10 mouse cellular contexts compared by ENCODE assay signal in genomic region chr17:56475584-56476401, GRCm38 (mm10). TPM values are rescaled to one million over a fixed set of nuclear protein-coding genes. Genes with fewer than 3 reads are reported as not detected.
DNase-seq lines count a peak whose midpoint lies in the region; ATAC-seq and TF ChIP-seq lines count a peak whose summit lies in the region.
"Had no signal": no experiment of that assay in that cellular context is flagged by ENCODE, and none has a peak within 500 bp of the region (broad histone marks: within the 10 kb centered on the region; RNA-seq: fewer than 3 reads in every experiment).

No protein-coding gene starts in this region.

- H3K9ac ChIP-seq in MEL (ENCODE audit: control insufficient read depth, low read depth, low read length, poor library complexity, severe bottlenecking) = peak overlapping the region; percentile 88
- peak overlapping the region; percentile 88 for H3K9ac ChIP-seq in limb, embryonic 14.5 days (ENCODE audit: low read depth, low read length, severe bottlenecking)
- peak overlapping the region; percentile 100 for H3K9ac ChIP-seq in neural tube, embryonic 13.5 days

- TF ChIP-seq CTCF in MEL (IDR thresholded peaks at IDR 0.05 in 2 of 3, conservative IDR thresholded peaks at IDR 0.05 in 1 of 3; ENCODE audit: control insufficient read depth in 1 of 3, insufficient read depth in 1 of 3, low read depth in 2 of 3, low read length in 3 of 3, poor library complexity in 1 of 3, severe bottlenecking in 1 of 3) = no peak

- WGBS in limb, embryonic 14.5 days = 3% methylated on average over 58 of the region's 66 CpGs
- WGBS in neural tube, embryonic 13.5 days = 1% methylated on average over 66 of the region's 66 CpGs

- peak overlapping the region; percentile 98 for H3K4me2 ChIP-seq in limb, embryonic 14.5 days (replicated peaks; ENCODE audit: low read depth, low read length, severe bottlenecking)
- peak overlapping the region; percentile 97 for H3K4me2 ChIP-seq in neural tube, embryonic 13.5 days

- no peaks in the 10 kb centered on the region for H3K9me3 ChIP-seq in MEL (replicated peaks; ENCODE audit: insufficient read depth, low read length)
- 0 out of 2 replicates have a peak, but pooled peaks cover 5% of the 10 kb centered on the region for H3K9me3 ChIP-seq in limb, embryonic 14.5 days (ENCODE audit: control insufficient read depth, low read length)
- H3K9me3 ChIP-seq in neural tube, embryonic 13.5 days = no peaks in the 10 kb centered on the region

- no peaks in the 10 kb centered on the region for H3K27me3 ChIP-seq in MEL (ENCODE audit: control insufficient read depth in 1 of 2, insufficient read depth in 2 of 2, low read length in 2 of 2)
- H3K27me3 ChIP-seq in limb, embryonic 14.5 days (ENCODE audit: control insufficient read depth, insufficient read depth, low read length) = peaks cover 41% of the 10 kb centered on the region
- no peaks in the 10 kb centered on the region for H3K27me3 ChIP-seq in neural tube, embryonic 13.5 days

- peaks cover 39% of the 10 kb centered on the region for H3K79me2 ChIP-seq in MEL (ENCODE audit: control insufficient read depth, insufficient read depth, low read length, poor library complexity)

- peaks cover 5 to 26% of the 10 kb centered on the region in 2 experiments for H3K4me1 ChIP-seq in MEL (ENCODE audit: control insufficient read depth in 1 of 2, insufficient read depth in 2 of 2, low read length in 2 of 2)
- peaks cover 43% of the 10 kb centered on the region for H3K4me1 ChIP-seq in limb, embryonic 14.5 days (ENCODE audit: control insufficient read depth, insufficient read depth, low read length)
- H3K4me1 ChIP-seq in neural tube, embryonic 13.5 days (replicated peaks) = peaks cover 45% of the 10 kb centered on the region

- ATAC-seq in limb, embryonic 14.5 days (ENCODE audit: low FRiP score, low read depth) = peak; percentile 2; the same call in 1 of the 2 replicates
- peak; percentile 63 for ATAC-seq in neural tube, embryonic 13.5 days (ENCODE audit: low read depth)
- no peak for ATAC-seq in erythroid progenitor cell, adult 5-6 weeks (replicated peaks; ENCODE audit: low FRiP score, poor library complexity, severe bottlenecking)

- no peak for TF ChIP-seq RAD21 in MEL (IDR thresholded peaks at IDR 0.05; ENCODE audit: low read depth, low read length)

- TF ChIP-seq EP300 in MEL (IDR thresholded peaks at IDR 0.05; ENCODE audit: low read depth in 1 of 2, low read length in 2 of 2) = no peak

- H3K27ac ChIP-seq in MEL (ENCODE audit: control insufficient read depth, low read depth, low read length) = peak overlapping the region; percentile 68
- peak overlapping the region; percentile 62 for H3K27ac ChIP-seq in limb, embryonic 14.5 days (replicated peaks; ENCODE audit: low read depth, low read length)
- H3K27ac ChIP-seq in neural tube, embryonic 13.5 days (replicated peaks) = peak overlapping the region; percentile 98

- H3K4me3 ChIP-seq in MEL (ENCODE audit: control insufficient read depth in 1 of 2, insufficient read depth in 1 of 2, low read depth in 2 of 2, low read length in 2 of 2) = peak overlapping the region; percentile 90 to 93
- peak overlapping the region; percentile 86 for H3K4me3 ChIP-seq in limb, embryonic 14.5 days (replicated peaks; ENCODE audit: low read length)
- H3K4me3 ChIP-seq in neural tube, embryonic 13.5 days = peak overlapping the region; percentile 93

- peak; percentile 41 to 51; a peak in 3 of 4 replicates for TF ChIP-seq POLR2A in MEL (IDR thresholded peaks at IDR 0.05; ENCODE audit: control insufficient read depth in 1 of 2, insufficient read depth in 1 of 2, low read depth in 1 of 2, low read length in 2 of 2, poor library complexity in 1 of 2)
- no peak for TF ChIP-seq POLR2A in limb, embryonic 14.5 days (IDR thresholded peaks at IDR 0.05; ENCODE audit: borderline replicate concordance, extremely low read depth, insufficient read depth, insufficient read length)

- peak; percentile 52 for DNase-seq in gastrocnemius, postnatal 10 days
- DNase-seq in gastrocnemius, adult 8-10 months (ENCODE audit: low spot score in 2 of 2) = no peak
- DNase-seq in MEL (ENCODE audit: low read depth, low spot score) = peak; percentile 75
- DNase-seq in cerebellum, postnatal 36 days = peak; percentile 65 to 69
- DNase-seq in heart, postnatal 4 days = peak; percentile 44
- DNase-seq in limb, embryonic 14.5 days (ENCODE audit: low spot score) = no peak

- H3K36me3 ChIP-seq in MEL (ENCODE audit: control insufficient read depth in 1 of 2, insufficient read depth in 2 of 2, low read length in 2 of 2) = peaks cover 0 to 4% of the 10 kb centered on the region in 2 experiments; a peak in 1 of 4 replicates
- no peaks in the 10 kb centered on the region for H3K36me3 ChIP-seq in limb, embryonic 14.5 days (ENCODE audit: control insufficient read depth, insufficient read depth, low read length)
- H3K36me3 ChIP-seq in neural tube, embryonic 13.5 days = no peaks in the 10 kb centered on the region
- H3K36me3 ChIP-seq: G1E had no signal

TF ChIP-seq in MEL, 35 proteins besides CTCF, POLR2A, EP300 and RAD21:
- TF ChIP-seq RCOR1 (IDR thresholded peaks at IDR 0.05; ENCODE audit: low read depth, low read length) (no peak), TCF12 (IDR thresholded peaks at IDR 0.05; ENCODE audit: low read depth, low read length) (no peak), TBP (IDR thresholded peaks at IDR 0.05; ENCODE audit: low read depth, low read length) (no peak), NELFE (IDR thresholded peaks at IDR 0.05; ENCODE audit: low read depth, low read length) (0 out of 2 replicates have a peak, but pooled peaks have one; percentile 24), POLR2AphosphoS2 (IDR thresholded peaks at IDR 0.05; ENCODE audit: low read length) (peak; percentile 38; the same call in 1 of the 2 replicates), JUND (IDR thresholded peaks at IDR 0.05; ENCODE audit: low read depth, low read length) (no peak), SIN3A (IDR thresholded peaks at IDR 0.05; ENCODE audit: low read length) (peak; percentile 56), MAZ (IDR thresholded peaks at IDR 0.05; ENCODE audit: low read depth, low read length) (0 out of 2 replicates have a peak, but pooled peaks have one; percentile 34), USF1 (IDR thresholded peaks at IDR 0.05; ENCODE audit: low read depth, low read length) (no peak), ELF1 (IDR thresholded peaks at IDR 0.05; ENCODE audit: low read depth, low read length) (no peak), USF2 (IDR thresholded peaks at IDR 0.05; ENCODE audit: borderline replicate concordance in 1 of 2, insufficient read depth in 1 of 2, low read depth in 1 of 2, low read length in 2 of 2) (no peak)
TF ChIP-seq in MEL: peak in this region for 4.

RNA-seq across cellular contexts. Expression of gene Ptprs, which starts 0.5 kb away (rescaled TPM):
- total RNA-seq in gastrocnemius, postnatal 10 days (2021) = 10 to 100 TPM; 64.1 to 94.7 TPM
- total RNA-seq in gastrocnemius, adult 8-10 months (2022) = 10 to 100 TPM; 25.5 to 38.3 (median 30.6) TPM
- 37.2 and 51.6 TPM in 2 replicates for total RNA-seq in MEL (2012; rRNA removed)
- 100 to 1,000 TPM in 1 of 2 experiments, 10 to 100 TPM in 1; 80.9 to 324 TPM for polyA plus RNA-seq in MEL (2012; ENCODE audit: insufficient read depth in 1 of 2, insufficient read length in 2 of 2, low read depth in 1 of 2, low replicate concordance in 2 of 2, missing spikeins in 1 of 2)
- 100 to 1,000 TPM; 140 to 141 TPM for total RNA-seq in heart, postnatal 4 days (2021)
- polyA plus RNA-seq in limb, embryonic 14.5 days (2012; rRNA removed) = 483 and 667 TPM in 2 replicates
- polyA plus RNA-seq in limb, embryonic 14.5 days (2014; fragmentation: Nextera tagmentation; extraction: Ambion mirVana) = 116 and 131 TPM in 2 replicates
- polyA plus RNA-seq in neural tube, embryonic 13.5 days (2015; fragmentation: Nextera tagmentation; extraction: Ambion mirVana) = 251 and 260 TPM in 2 replicates
- total RNA-seq in erythroid progenitor cell, adult 5-6 weeks (2015; ENCODE audit: low replicate concordance) = 7.9 and 10.9 TPM in 2 replicates
- 2.1 and 4.7 TPM in 2 replicates for total RNA-seq in erythroid progenitor cell, adult 5-6 weeks (2017; ENCODE audit: low replicate concordance)

RNA-seq across cellular contexts. Expression of gene Znrf4, which starts 36.4 kb away (rescaled TPM):
- not detected for total RNA-seq in gastrocnemius, postnatal 10 days (2021)
- not detected for total RNA-seq in gastrocnemius, adult 8-10 months (2022)
- total RNA-seq in MEL (2012; rRNA removed) = not detected in 2 replicates
- polyA plus RNA-seq in MEL (2012; ENCODE audit: insufficient read depth in 1 of 2, insufficient read length in 2 of 2, low read depth in 1 of 2, low replicate concordance in 2 of 2, missing spikeins in 1 of 2) = not detected
- total RNA-seq in heart, postnatal 4 days (2021) = not detected
- polyA plus RNA-seq in limb, embryonic 14.5 days (2012; rRNA removed) = not detected in 2 replicates
- 0.17 TPM in 1 of 2 replicates, not detected in the other for polyA plus RNA-seq in limb, embryonic 14.5 days (2014; fragmentation: Nextera tagmentation; extraction: Ambion mirVana)
- polyA plus RNA-seq in neural tube, embryonic 13.5 days (2015; fragmentation: Nextera tagmentation; extraction: Ambion mirVana) = not detected in 2 replicates
- total RNA-seq in erythroid progenitor cell, adult 5-6 weeks (2015; ENCODE audit: low replicate concordance) = not detected in 2 replicates
- total RNA-seq in erythroid progenitor cell, adult 5-6 weeks (2017; ENCODE audit: low replicate concordance) = not detected in 2 replicates
- total RNA-seq: G1E; heart, postnatal 36 days had no signal
- polyA plus RNA-seq: G1E had no signal

Comparison
In these comparisons a context has a peak if more than half of its experiments do, and no peak if none do; other contexts are left out.
1. DNase-seq: peak in gastrocnemius, postnatal 10 days (single experiment), MEL (single experiment), cerebellum, postnatal 36 days (2 of 2) and heart, postnatal 4 days (single experiment); none in gastrocnemius, adult 8-10 months (0 of 2) and limb, embryonic 14.5 days (single experiment).
2. Peak in every context shown above with its lines, with median percentiles within 50 percentile points of each other: H3K27ac ChIP-seq, H3K4me3 ChIP-seq and H3K9ac ChIP-seq.